Mouse (Mus musculus): ENCODE data around the gene Zfp592. TPM values are rescaled to one million over a fixed set of nuclear protein-coding genes. Genes with fewer than 3 reads are reported as not detected.
A peak's percentile ranks its signal among the peaks of the same experiment; 100 is the strongest.

The Zfp592 gene
- polyA plus RNA-seq, 1 experiment, result 17.3 TPM

- no peak for TF ChIP-seq CTCF (IDR thresholded peaks at IDR 0.05; ENCODE audit: borderline replicate concordance, insufficient read depth, low read depth, low read length)
- no peak for DNase-seq
- peaks cover 2% of the 10 kb centered on the region; the same call in 1 of the 2 replicates for H3K4me1 ChIP-seq (ENCODE audit: control insufficient read depth, insufficient read depth, low read length)
- no peak overlapping the region for H3K4me3 ChIP-seq (replicated peaks; ENCODE audit: insufficient read depth, low read depth, low read length)
- 44% methylated on average over 3 of the region's 3 CpGs for WGBS
- H3K27ac ChIP-seq (ENCODE audit: insufficient read depth, low read length), result no peak overlapping the region
- no peaks in the 10 kb centered on the region for H3K27me3 ChIP-seq (ENCODE audit: control insufficient read depth, insufficient read depth, low read length)
These were observed 2.0 kb downstream of the Zfp592 start for GRCm38 (mm10) chr7:80995266-80996146.

DNA sequence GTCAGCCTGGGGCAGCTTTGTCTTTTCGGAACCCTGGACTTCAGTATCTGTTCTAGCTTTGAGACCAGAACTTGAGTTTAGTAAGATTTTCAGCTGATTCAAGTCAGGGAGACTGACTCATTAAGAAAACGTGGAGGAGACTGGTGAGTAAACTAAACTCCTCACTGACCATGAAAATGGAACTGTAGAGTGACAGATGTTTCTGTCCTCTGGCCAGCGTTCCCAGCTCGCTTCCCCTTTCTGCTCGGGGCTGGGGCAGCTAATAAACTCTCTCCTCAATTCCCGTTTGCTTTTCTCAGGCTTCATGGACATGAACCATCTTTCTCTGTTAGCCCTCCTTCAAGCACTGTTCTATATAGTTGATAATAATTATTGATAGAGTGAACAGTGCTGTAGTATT, 4.3 kb downstream of the Zfp592 start:
- H3K27ac ChIP-seq (ENCODE audit: insufficient read depth, low read length), result no peak overlapping the region
- DNase-seq, result no peak
- H3K4me3 ChIP-seq (replicated peaks; ENCODE audit: insufficient read depth, low read depth, low read length), result no peak overlapping the region
- H3K4me1 ChIP-seq (ENCODE audit: control insufficient read depth, insufficient read depth, low read length), result 0 out of 2 replicates have a peak, but pooled peaks cover 3% of the 10 kb centered on the region
- WGBS, result 38% methylated on average over 6 of the region's 6 CpGs
- no peaks in the 10 kb centered on the region for H3K27me3 ChIP-seq (ENCODE audit: control insufficient read depth, insufficient read depth, low read length)
- TF ChIP-seq CTCF (IDR thresholded peaks at IDR 0.05; ENCODE audit: borderline replicate concordance, insufficient read depth, low read depth, low read length), result no peak
- no peak for TF ChIP-seq POLR2A (IDR thresholded peaks at IDR 0.05; ENCODE audit: borderline replicate concordance, insufficient read depth, low read length)

DNA sequence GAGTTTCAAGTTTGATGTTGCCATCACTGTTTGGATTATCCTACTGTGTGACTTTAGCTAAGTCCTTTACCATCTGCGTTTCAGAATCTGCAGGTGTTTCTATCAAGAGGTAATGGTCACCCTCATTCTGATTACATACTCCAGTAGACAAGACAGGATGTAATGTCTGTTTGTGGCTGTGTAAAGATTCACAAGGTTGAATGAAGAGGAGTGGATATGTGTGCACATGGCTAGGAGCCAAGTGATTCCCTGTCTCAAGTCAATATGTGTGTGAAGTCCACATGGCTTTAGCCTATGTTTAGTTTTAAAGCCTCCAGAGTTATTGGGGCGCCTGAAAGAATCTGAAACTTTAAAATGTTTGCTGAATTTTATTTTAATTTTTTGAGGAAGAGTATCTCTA, 6.1 kb downstream of the Zfp592 start:
- H3K27ac ChIP-seq (ENCODE audit: insufficient read depth, low read length), result no peak overlapping the region
- H3K4me1 ChIP-seq (ENCODE audit: control insufficient read depth, insufficient read depth, low read length), result peaks cover 3% of the 10 kb centered on the region; the same call in 1 of the 2 replicates
- TF ChIP-seq POLR2A (IDR thresholded peaks at IDR 0.05; ENCODE audit: borderline replicate concordance, insufficient read depth, low read length) (no peak), CTCF (IDR thresholded peaks at IDR 0.05; ENCODE audit: borderline replicate concordance, insufficient read depth, low read depth, low read length) (no peak)
- WGBS, result 86% methylated on average over 2 of the region's 2 CpGs
- H3K4me3 ChIP-seq (replicated peaks; ENCODE audit: insufficient read depth, low read depth, low read length), result no peak overlapping the region
- no peaks in the 10 kb centered on the region for H3K27me3 ChIP-seq (ENCODE audit: control insufficient read depth, insufficient read depth, low read length)
- DNase-seq, result no peak

DNA sequence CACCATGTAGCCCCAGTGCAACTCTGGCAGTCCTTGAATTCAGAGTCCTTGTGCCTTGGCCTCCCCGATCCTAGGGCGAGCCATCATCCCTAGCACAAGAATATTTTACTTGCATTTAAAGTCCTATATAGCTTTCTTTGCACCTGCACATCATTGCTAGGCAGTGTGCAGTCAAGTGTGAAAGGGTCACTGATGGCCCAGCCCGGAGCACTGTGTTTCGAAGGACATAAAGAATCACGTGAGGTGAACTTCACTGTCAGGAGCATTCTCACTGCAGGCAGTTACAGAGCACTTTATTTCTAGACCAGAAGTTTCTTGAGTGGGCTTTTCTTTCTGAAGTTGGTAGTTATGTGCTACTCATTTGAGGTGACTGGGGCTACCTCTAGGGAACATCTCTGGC, 8.4 kb downstream of the Zfp592 start:
- Histone ChIP-seq H3K27me3 (ENCODE audit: control insufficient read depth, insufficient read depth, low read length) (no peaks in the 10 kb centered on the region), H3K27ac (ENCODE audit: insufficient read depth, low read length) (no peak overlapping the region), H3K4me3 (replicated peaks; ENCODE audit: insufficient read depth, low read depth, low read length) (no peak overlapping the region), H3K4me1 (ENCODE audit: control insufficient read depth, insufficient read depth, low read length) (peaks cover 6% of the 10 kb centered on the region; the same call in 1 of the 2 replicates)
- DNase-seq, result no peak
- no peak for TF ChIP-seq CTCF (IDR thresholded peaks at IDR 0.05; ENCODE audit: borderline replicate concordance, insufficient read depth, low read depth, low read length)
- no peak for TF ChIP-seq POLR2A (IDR thresholded peaks at IDR 0.05; ENCODE audit: borderline replicate concordance, insufficient read depth, low read length)
- WGBS, result 52% methylated on average over 5 of the region's 5 CpGs

DNA sequence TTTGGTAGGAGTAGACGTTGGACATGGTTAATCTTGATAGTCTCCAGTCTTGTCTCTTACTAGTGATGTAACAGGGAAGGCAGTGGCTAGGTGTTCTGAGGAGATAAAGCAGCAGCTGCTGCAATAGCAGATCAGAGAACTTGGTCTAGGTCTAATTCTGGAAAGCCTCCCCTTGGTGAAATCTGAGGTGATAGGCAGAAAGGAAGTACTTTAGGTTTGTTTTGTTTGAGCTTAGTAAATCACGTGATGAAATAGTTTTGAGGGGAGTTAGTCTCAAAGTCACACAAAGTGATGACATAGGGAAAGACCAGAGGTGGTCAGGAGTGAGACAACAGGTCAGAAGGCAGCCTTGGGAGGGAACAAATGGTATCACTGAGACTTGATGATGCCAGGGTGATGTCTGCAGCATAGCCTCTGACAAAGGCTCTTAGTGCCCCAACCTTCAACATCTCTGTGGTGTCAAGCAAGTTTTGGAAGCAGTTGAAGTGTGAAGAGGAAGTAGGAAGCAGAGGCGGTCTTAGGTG, 11.1 kb downstream of the Zfp592 start:
- 77% methylated on average over 3 of the region's 3 CpGs for WGBS
- no peak overlapping the region for H3K27ac ChIP-seq (ENCODE audit: insufficient read depth, low read length)
- TF ChIP-seq POLR2A (IDR thresholded peaks at IDR 0.05; ENCODE audit: borderline replicate concordance, insufficient read depth, low read length) (no peak), CTCF (IDR thresholded peaks at IDR 0.05; ENCODE audit: borderline replicate concordance, insufficient read depth, low read depth, low read length) (no peak)
- H3K27me3 ChIP-seq (ENCODE audit: control insufficient read depth, insufficient read depth, low read length), result no peaks in the 10 kb centered on the region
- DNase-seq, result no peak
- H3K4me1 ChIP-seq (ENCODE audit: control insufficient read depth, insufficient read depth, low read length), result peaks cover 6% of the 10 kb centered on the region; the same call in 1 of the 2 replicates
- no peak overlapping the region for H3K4me3 ChIP-seq (replicated peaks; ENCODE audit: insufficient read depth, low read depth, low read length)

GRCm38 (mm10) chr7:81005969-81006368, 12.5 kb downstream of the Zfp592 start:
- Histone ChIP-seq H3K27ac (ENCODE audit: insufficient read depth, low read length) (no peak overlapping the region), H3K27me3 (ENCODE audit: control insufficient read depth, insufficient read depth, low read length) (no peaks in the 10 kb centered on the region), H3K4me1 (ENCODE audit: control insufficient read depth, insufficient read depth, low read length) (peaks cover 6% of the 10 kb centered on the region; the same call in 1 of the 2 replicates), H3K4me3 (replicated peaks; ENCODE audit: insufficient read depth, low read depth, low read length) (no peak overlapping the region)
- WGBS, result 48% methylated on average over 1 of the region's 1 CpGs
- DNase-seq, result no peak
- TF ChIP-seq CTCF (IDR thresholded peaks at IDR 0.05; ENCODE audit: borderline replicate concordance, insufficient read depth, low read depth, low read length) (no peak), POLR2A (IDR thresholded peaks at IDR 0.05; ENCODE audit: borderline replicate concordance, insufficient read depth, low read length) (no peak)

GRCm38 (mm10) chr7:81008285-81008684, 14.8 kb downstream of the Zfp592 start:
- H3K27me3 ChIP-seq (ENCODE audit: control insufficient read depth, insufficient read depth, low read length), result no peaks in the 10 kb centered on the region
- no peak overlapping the region for H3K27ac ChIP-seq (ENCODE audit: insufficient read depth, low read length)
- H3K4me3 ChIP-seq (replicated peaks; ENCODE audit: insufficient read depth, low read depth, low read length), result no peak overlapping the region
- TF ChIP-seq POLR2A (IDR thresholded peaks at IDR 0.05; ENCODE audit: borderline replicate concordance, insufficient read depth, low read length) (no peak), CTCF (IDR thresholded peaks at IDR 0.05; ENCODE audit: borderline replicate concordance, insufficient read depth, low read depth, low read length) (no peak)
- H3K4me1 ChIP-seq (ENCODE audit: control insufficient read depth, insufficient read depth, low read length), result peaks cover 3% of the 10 kb centered on the region; the same call in 1 of the 2 replicates
- WGBS, result 85% methylated on average over 3 of the region's 3 CpGs
- no peak for DNase-seq

DNA sequence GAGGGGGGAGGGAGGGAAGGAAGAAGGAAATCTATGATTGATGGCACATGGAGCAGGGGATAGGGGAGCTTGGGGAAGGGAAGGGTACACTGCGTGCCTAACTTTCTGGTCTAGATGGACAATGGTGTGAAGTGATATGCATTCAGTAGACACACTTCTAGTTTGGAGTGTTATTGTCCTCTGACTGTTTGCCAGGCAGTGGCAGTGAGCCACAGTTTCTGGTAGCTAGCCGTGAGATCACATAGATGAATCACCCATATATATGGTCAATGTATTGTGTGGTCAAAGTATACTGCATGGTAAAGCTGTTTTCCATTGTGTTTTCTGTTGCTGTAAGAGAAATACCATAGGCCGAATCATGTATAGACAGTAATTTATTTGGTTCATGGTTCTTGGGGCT, 18.1 kb downstream of the Zfp592 start:
- WGBS, result 72% methylated on average over 3 of the region's 3 CpGs
- TF ChIP-seq CTCF (IDR thresholded peaks at IDR 0.05; ENCODE audit: borderline replicate concordance, insufficient read depth, low read depth, low read length), result no peak
- TF ChIP-seq POLR2A (IDR thresholded peaks at IDR 0.05; ENCODE audit: borderline replicate concordance, insufficient read depth, low read length), result no peak
- Histone ChIP-seq H3K4me3 (replicated peaks; ENCODE audit: insufficient read depth, low read depth, low read length) (no peak overlapping the region), H3K27ac (ENCODE audit: insufficient read depth, low read length) (no peak overlapping the region), H3K27me3 (ENCODE audit: control insufficient read depth, insufficient read depth, low read length) (no peaks in the 10 kb centered on the region), H3K4me1 (ENCODE audit: control insufficient read depth, insufficient read depth, low read length) (no peaks in the 10 kb centered on the region)
- peak; percentile 46 to 50 for DNase-seq
